Mouse (Mus musculus): ENCODE results near the gene Gucy1b1. TPM values are rescaled to one million over a fixed set of nuclear protein-coding genes. Genes with fewer than 3 reads are reported as not detected.

Gucy1b1 gene
- polyA plus RNA-seq, 1 experiment = not detected

GRCm38 (mm10) chr3:82046087-82046486 is 28.4 kb downstream of the Gucy1b1 start:
- H3K4me1 ChIP-seq (ENCODE audit: control insufficient read depth) = no peaks in the 10 kb centered on the region
- H3K36me3 ChIP-seq (ENCODE audit: control insufficient read depth) = no peaks in the 10 kb centered on the region
- no peaks in the 10 kb centered on the region for H3K27me3 ChIP-seq (ENCODE audit: control insufficient read depth)
- H3K4me3 ChIP-seq (replicated peaks) = no peak overlapping the region
- H3K9me3 ChIP-seq (ENCODE audit: control insufficient read depth, low read length) = no peaks in the 10 kb centered on the region
- TF ChIP-seq GATA1 (IDR thresholded peaks at IDR 0.05; ENCODE audit: low read length) = no peak
- no peak for TF ChIP-seq TAL1 (IDR thresholded peaks at IDR 0.05; ENCODE audit: low read length)

GRCm38 (mm10) chr3:82044902-82045301 is 29.6 kb downstream of the Gucy1b1 start:
- TF ChIP-seq TAL1 (IDR thresholded peaks at IDR 0.05; ENCODE audit: low read length) (no peak), GATA1 (IDR thresholded peaks at IDR 0.05; ENCODE audit: low read length) (no peak)

GRCm38 (mm10) chr3:82043676-82044075 is 30.8 kb downstream of the Gucy1b1 start:
- Histone ChIP-seq H3K9me3 (ENCODE audit: control insufficient read depth, low read length) (no peaks in the 10 kb centered on the region), H3K4me1 (ENCODE audit: control insufficient read depth) (no peaks in the 10 kb centered on the region), H3K36me3 (ENCODE audit: control insufficient read depth) (no peaks in the 10 kb centered on the region), H3K27me3 (ENCODE audit: control insufficient read depth) (no peaks in the 10 kb centered on the region), H3K4me3 (replicated peaks) (no peak overlapping the region)
- TF ChIP-seq GATA1 (IDR thresholded peaks at IDR 0.05; ENCODE audit: low read length) (no peak), TAL1 (IDR thresholded peaks at IDR 0.05; ENCODE audit: low read length) (no peak)

More at GRCm38 (mm10) chr3:82044902-82045301, 29.6 kb downstream of the Gucy1b1 start:
- no peaks in the 10 kb centered on the region for H3K36me3 ChIP-seq (ENCODE audit: control insufficient read depth)
- no peaks in the 10 kb centered on the region for H3K4me1 ChIP-seq (ENCODE audit: control insufficient read depth)
- H3K4me3 ChIP-seq (replicated peaks) = no peak overlapping the region
- no peaks in the 10 kb centered on the region for H3K27me3 ChIP-seq (ENCODE audit: control insufficient read depth)
- H3K9me3 ChIP-seq (ENCODE audit: control insufficient read depth, low read length) = no peaks in the 10 kb centered on the region

- TF ChIP-seq GATA1 (IDR thresholded peaks at IDR 0.05; ENCODE audit: low read length) (no peak), TAL1 (IDR thresholded peaks at IDR 0.05; ENCODE audit: low read length) (no peak)
- Histone ChIP-seq H3K4me3 (replicated peaks) (no peak overlapping the region), H3K27me3 (ENCODE audit: control insufficient read depth) (no peaks in the 10 kb centered on the region), H3K9me3 (ENCODE audit: control insufficient read depth, low read length) (no peaks in the 10 kb centered on the region), H3K4me1 (ENCODE audit: control insufficient read depth) (no peaks in the 10 kb centered on the region), H3K36me3 (ENCODE audit: control insufficient read depth) (no peaks in the 10 kb centered on the region)
These were observed 38.0 kb downstream of the Gucy1b1 start for GRCm38 (mm10) chr3:82036262-82037044.

- Histone ChIP-seq H3K27me3 (ENCODE audit: control insufficient read depth) (no peaks in the 10 kb centered on the region), H3K36me3 (ENCODE audit: control insufficient read depth) (no peaks in the 10 kb centered on the region), H3K9me3 (ENCODE audit: control insufficient read depth, low read length) (no peaks in the 10 kb centered on the region), H3K4me3 (replicated peaks) (no peak overlapping the region), H3K4me1 (ENCODE audit: control insufficient read depth) (no peaks in the 10 kb centered on the region)
- TF ChIP-seq GATA1 (IDR thresholded peaks at IDR 0.05; ENCODE audit: low read length) = no peak
- no peak for TF ChIP-seq TAL1 (IDR thresholded peaks at IDR 0.05; ENCODE audit: low read length)
These were observed 44.3 kb downstream of the Gucy1b1 start for GRCm38 (mm10) chr3:82030008-82030748.

- H3K4me1 ChIP-seq (ENCODE audit: control insufficient read depth) = no peaks in the 10 kb centered on the region
- H3K36me3 ChIP-seq (ENCODE audit: control insufficient read depth) = no peaks in the 10 kb centered on the region
- H3K4me3 ChIP-seq (replicated peaks) = no peak overlapping the region
- no peak for TF ChIP-seq GATA1 (IDR thresholded peaks at IDR 0.05; ENCODE audit: low read length)
- TF ChIP-seq TAL1 (IDR thresholded peaks at IDR 0.05; ENCODE audit: low read length) = no peak
- no peaks in the 10 kb centered on the region for H3K27me3 ChIP-seq (ENCODE audit: control insufficient read depth)
- H3K9me3 ChIP-seq (ENCODE audit: control insufficient read depth, low read length) = no peaks in the 10 kb centered on the region
These were observed 45.3 kb downstream of the Gucy1b1 start for GRCm38 (mm10) chr3:82029229-82029628.

- no peaks in the 10 kb centered on the region for H3K4me1 ChIP-seq (ENCODE audit: control insufficient read depth)
- TF ChIP-seq TAL1 (IDR thresholded peaks at IDR 0.05; ENCODE audit: low read length) (no peak), GATA1 (IDR thresholded peaks at IDR 0.05; ENCODE audit: low read length) (no peak)
- H3K4me3 ChIP-seq (replicated peaks) = no peak overlapping the region
- H3K27me3 ChIP-seq (ENCODE audit: control insufficient read depth) = no peaks in the 10 kb centered on the region
- H3K36me3 ChIP-seq (ENCODE audit: control insufficient read depth) = no peaks in the 10 kb centered on the region
- H3K9me3 ChIP-seq (ENCODE audit: control insufficient read depth, low read length) = no peaks in the 10 kb centered on the region
These were observed 47.2 kb downstream of the Gucy1b1 start for GRCm38 (mm10) chr3:82027286-82027685.

GRCm38 (mm10) chr3:82023065-82023464 is 51.4 kb downstream of the Gucy1b1 start:
- TF ChIP-seq TAL1 (IDR thresholded peaks at IDR 0.05; ENCODE audit: low read length) (no peak), GATA1 (IDR thresholded peaks at IDR 0.05; ENCODE audit: low read length) (no peak)
- Histone ChIP-seq H3K4me1 (ENCODE audit: control insufficient read depth) (no peaks in the 10 kb centered on the region), H3K27me3 (ENCODE audit: control insufficient read depth) (no peaks in the 10 kb centered on the region), H3K36me3 (ENCODE audit: control insufficient read depth) (no peaks in the 10 kb centered on the region), H3K9me3 (ENCODE audit: control insufficient read depth, low read length) (no peaks in the 10 kb centered on the region), H3K4me3 (replicated peaks) (no peak overlapping the region)

GRCm38 (mm10) chr3:82022421-82022920 is 52.0 kb downstream of the Gucy1b1 start:
- no peaks in the 10 kb centered on the region for H3K36me3 ChIP-seq (ENCODE audit: control insufficient read depth)
- no peaks in the 10 kb centered on the region for H3K4me1 ChIP-seq (ENCODE audit: control insufficient read depth)
- TF ChIP-seq GATA1 (IDR thresholded peaks at IDR 0.05; ENCODE audit: low read length) (no peak), TAL1 (IDR thresholded peaks at IDR 0.05; ENCODE audit: low read length) (no peak)
- H3K27me3 ChIP-seq (ENCODE audit: control insufficient read depth) = no peaks in the 10 kb centered on the region
- no peaks in the 10 kb centered on the region for H3K9me3 ChIP-seq (ENCODE audit: control insufficient read depth, low read length)
- no peak overlapping the region for H3K4me3 ChIP-seq (replicated peaks)

Measured in erythroblast, embryonic 14.5 days (primary cell).